Mouse (Mus musculus) cerebellum, adult (tissue): Measurements from ENCODE around the gene Baz2b.

Experiments used
- ATAC-seq: cut with Nextera tagmentation; 2 replicates; pipeline ENCODE4 v1.9.2; 2017; ENCODE audit warnings: mild to moderate bottlenecking, moderate library complexity, mixed read lengths; ENCODE audit not compliant: insufficient number of reproducible peaks, low FRiP score, low TSS enrichment

The Baz2b gene

DNA sequence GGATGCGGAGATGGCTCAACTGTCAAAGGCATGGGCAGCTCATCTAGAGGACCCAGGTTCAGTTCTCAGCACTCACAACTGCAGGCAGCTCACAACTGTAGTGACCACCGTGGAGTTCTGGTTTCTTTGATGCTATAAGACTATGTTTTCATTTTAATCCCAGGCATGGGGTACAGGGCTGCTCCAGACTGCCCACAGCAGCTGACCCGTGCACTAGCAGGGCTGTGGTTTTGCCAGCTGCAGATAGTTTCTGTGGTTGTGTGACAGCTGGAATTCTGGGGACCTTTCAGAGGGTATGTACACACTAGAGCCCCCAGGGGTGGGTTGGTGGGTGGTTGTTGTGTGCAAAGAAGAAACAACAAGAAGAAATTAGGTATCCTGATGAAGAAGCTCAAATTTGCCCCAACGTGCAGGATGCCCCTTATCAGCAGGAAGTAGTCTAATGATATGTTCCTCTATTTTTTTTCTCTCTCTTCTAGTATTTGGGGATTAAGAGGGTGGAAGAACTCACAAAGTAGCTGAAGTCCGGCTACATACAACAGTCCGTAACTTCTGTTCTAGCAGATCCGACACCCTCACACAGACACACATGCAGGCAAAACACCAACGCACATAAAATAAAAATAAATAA, 6.6 kb downstream of the Baz2b start:
- ATAC-seq = no peak

DNA sequence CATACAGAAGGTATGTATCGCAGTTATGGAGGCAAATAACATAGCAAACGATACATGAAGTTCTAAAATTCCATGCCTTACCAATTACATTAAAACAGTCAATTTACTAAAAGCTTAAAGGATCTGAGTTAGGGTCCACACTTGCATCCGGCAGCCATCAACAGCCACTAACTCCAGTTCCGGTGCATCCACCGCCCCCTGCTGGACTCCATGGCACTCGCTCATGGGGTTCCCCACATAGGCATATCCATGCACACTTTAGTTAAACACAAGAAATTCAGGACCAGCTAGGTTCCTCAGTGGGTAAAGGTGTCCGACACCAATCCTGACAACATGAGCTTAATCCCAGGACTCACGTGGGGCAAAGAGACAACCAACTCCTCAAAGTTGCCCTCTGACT, 9.0 kb downstream of the Baz2b start:
- no peak for ATAC-seq

DNA sequence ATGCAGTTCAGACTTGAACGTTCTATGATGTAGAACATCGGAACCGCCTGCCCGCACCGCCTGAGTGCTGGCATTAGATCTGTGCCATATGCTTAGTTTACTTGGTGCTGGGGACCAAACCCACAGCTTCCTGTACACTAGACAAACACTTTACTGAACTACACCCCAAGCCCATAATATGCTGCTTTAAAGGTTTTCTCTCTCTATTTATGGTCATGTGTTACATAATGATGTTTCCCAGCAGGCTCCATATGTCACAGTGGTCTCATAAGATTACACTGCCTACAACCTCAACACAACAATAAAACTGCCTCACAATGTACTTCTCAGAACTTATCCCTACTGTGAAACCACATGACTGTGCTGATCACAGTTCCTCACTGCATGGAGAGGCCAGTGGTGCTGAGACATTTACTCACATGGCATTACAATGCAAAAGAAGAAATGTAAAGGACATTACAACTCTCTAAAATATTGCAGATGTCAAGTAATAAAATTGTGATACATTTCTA, 9.5 kb downstream of the Baz2b start:
- no peak; the same call in 1 of the 2 replicates for ATAC-seq

DNA sequence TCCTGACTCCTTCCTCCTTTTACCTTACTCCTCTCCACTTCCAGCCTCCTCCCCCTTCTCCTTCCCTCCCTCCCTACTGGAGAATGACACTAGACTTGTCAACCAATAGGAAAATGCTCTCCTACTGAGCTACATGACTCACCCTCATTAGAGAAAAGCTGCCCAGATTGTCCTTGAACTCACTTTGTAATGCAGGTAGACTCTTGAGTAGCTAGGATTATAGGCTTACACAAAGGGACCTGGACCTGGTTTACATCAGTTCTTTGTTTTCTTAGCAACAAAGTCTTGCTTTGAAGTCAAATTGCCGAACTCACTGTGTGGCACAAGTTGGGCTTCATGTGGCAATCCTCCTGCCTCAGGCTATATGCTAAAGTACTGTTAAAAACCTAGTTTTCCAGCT, 12.8 kb downstream of the Baz2b start:
- no peak for ATAC-seq

DNA sequence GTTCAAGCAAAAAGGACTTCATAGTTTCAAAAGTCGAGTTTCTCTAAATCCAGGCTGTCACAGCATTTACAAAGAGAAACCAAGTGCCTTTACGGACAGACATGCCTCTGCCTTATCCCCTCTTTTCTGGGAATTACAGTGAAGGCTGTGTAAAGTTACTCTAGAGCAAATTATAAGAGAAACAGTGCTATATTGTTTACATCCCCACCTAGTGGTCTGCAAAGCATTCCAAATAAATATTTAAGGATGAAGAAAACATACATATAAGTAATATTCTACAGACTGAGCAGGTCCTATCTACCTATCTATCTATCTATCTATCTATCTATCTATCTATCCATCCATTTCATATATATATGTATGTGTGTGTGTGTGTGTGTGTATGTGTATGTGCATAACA, 27.9 kb downstream of the Baz2b start:
- ATAC-seq = no peak

DNA sequence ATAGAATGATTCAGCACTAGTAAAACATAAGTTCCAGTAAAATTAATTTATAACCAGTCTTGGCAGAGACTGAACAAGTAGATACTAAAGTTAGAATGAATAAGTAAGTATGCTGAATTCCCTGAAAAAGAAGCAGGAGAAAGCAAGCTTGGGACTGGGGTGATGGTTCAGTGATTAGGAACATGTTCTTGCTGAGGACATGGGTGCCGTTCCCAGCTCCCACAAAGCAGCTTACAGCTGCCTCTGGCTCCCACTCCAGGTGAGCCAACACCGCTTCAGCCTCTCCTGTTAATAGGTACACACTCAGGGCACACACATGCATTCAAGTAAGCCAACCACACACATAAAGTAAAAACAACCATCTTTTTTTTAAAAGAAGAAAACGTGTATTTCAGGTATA, 32.1 kb downstream of the Baz2b start:
- ATAC-seq = no peak

DNA sequence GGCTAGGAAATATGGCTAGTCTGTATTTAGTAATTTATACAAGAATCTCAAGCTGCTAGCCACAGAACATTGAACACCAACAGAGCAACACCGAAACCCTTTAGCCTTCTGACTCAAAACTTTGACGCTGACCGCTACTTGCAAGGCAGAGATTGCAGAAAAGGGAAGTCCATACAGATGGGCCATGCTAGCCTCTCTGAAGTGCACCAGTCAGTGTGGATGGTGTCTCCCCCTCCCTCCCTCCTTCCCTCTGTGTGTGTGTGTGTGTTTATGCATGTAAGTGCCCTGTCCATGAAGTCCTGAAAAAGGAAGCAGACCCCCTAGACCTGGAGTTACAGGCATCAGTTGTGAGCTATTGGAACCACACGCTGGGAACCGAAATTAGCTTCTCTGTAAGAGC, 33.6 kb downstream of the Baz2b start:
- no peak for ATAC-seq

DNA sequence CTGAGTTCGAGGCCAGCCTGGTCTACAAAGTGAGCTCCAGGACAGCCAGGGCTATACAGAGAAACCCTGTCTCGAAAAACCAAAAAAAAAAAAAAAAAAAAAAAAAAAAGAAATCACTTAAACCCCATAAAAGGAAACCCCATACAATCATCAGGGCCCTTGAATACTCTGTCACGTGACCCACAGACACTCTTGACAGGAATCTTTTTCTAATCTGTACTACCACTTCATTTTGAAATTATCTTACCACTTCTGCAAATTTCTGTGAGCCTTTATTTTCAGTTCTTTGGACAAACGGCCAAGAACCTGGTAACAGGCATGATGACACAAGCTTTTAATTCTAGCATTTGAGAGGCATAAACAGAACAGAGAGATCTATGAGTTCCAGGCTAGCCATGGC, 34.6 kb downstream of the Baz2b start:
- ATAC-seq = no peak

DNA sequence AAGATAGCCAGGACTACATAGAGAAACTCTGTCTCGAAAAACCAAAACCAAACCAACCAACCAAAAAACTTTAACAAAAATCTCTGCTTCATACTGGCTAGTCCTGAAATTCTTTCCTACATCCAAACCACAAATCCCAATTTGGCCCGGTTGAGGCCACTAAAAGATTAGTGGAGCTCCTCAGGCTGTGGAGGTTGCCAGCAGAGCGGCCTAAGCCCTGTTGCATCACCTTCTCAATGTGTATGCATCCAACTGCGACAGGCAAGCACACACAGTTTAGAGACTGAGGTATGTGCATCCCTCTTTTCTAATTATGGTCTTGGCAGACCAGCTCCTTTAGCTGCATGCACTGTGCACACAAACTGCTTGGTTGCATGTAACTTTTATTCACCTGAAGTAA, 36.0 kb downstream of the Baz2b start:
- ATAC-seq = no peak

DNA sequence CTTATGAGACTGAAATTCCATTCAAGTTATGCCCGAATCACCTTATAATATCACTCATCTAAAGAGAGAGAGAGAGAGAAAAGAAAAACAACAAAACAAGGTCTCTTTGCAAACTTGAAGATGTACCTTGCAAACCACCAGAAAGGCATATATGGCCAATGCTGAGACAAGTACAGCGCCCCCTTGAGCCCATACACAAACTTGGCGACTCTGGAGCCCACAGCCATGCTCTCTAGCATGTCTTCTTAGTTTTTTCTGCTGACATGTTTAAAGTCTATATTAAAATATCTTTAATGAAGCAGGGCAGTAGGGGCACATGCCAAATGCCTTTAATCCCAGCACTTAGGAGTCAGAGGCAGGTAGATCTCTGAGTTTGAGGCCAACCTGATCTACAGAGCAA, 36.4 kb downstream of the Baz2b start:
- ATAC-seq = no peak

DNA sequence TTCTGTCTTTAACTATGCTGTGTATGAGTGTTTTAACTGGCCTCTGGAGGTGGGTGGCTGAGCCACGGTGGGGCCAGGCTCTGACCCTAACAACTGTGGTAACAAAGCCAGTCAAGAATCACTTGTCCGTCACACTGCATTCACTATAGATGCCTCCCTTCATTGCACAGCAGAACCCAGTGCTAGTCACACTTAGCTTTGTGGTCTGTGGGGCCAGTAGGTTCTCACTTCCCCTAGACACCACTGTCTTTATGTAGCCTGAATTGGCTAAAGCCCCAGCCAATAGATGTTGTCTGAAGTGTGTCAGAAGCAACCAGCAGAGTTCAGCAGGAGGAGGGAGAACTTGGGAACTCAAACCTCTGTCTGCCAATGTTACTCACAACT, 37.1 kb downstream of the Baz2b start:
- no peak for ATAC-seq

DNA sequence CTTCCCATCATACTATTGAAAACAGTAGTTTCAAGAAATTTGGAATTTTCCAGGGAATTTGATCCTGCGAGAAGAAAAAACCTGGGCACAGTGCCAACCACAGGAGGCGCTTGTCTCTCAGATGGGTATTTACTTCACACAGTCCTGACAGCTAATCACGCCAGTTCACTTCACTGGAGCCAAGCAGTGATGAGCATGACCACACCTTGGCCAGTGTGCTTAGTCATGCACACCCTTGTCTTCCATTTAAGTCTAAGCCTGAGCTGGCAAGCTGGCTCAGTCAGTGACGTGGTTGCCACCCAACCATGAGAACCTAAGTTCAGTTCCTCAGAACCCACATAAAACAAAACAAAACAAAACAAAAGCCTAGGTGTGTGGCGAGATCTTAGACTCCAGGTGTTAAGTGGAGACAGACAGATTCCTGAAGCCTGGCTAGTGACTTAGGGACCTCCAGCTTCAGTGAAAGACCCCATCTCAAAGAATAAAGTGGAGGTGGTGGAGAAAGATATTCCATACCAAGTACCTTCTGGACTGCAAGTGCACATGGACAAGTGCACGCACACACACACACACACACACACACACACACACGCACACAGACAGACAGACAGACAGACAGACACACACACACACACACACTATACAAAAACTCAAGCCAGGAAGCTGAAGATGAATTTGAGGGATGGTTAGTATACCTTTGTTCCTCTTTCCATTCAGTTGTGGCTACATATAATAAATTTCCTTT, 37.7 kb downstream of the Baz2b start:
- peak; percentile 49; the same call in 1 of the 2 replicates for ATAC-seq

DNA sequence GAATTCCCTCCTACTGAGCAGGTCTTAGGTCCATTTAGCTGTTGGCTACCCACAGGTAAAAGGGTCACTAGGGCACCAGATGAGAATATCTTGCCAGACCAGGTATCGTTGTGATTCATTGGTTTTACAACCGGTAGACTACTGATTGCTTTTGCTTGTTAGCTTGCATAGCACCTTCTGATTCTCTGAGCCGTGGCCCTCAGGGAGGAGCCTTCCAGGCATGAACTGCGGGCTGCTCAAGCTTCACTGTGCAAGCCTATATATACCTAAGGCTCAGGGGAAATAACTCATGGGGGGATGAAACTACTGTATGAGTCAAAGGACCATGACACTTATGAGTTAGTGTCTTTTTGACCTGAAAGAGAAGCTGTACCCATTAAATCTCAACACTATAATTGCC, 42.8 kb downstream of the Baz2b start:
- no peak for ATAC-seq

DNA sequence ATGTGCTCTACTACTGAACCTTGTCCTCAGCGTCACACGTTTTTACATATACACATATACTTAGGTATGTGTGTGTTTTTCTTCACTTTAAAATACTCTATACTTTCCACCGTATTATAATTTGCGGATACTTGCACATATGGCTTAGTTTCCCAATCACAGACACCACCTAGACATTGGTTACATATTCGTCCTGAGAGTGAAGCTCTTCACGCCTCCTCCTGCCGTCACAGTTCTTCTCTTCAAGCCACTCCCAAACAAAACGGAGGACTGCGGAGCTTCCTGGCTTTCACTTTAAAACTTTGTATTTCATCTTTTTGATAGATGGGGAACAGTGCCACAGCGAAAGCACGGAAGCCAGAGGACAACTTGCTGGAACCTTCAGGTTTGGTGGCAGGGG, 44.0 kb downstream of the Baz2b start:
- no peak for ATAC-seq

DNA sequence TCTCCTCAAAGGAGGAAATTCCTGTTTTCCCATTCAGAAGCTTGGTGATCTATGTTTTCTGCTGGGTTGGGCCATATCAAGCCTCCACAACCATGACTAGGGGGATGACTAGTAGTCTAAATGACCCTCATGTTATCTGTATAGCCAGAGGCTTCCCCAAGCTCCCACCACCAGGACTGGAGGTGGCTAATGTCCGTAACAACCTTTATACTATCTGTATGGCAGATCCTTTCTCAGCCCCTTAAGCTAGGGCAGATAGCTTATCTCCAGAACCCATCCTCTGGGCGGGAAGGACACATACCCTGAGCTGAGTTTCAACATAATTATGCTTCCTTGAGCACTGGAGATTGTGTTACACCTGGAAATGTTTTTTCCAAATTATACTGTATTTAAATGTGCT, 45.9 kb downstream of the Baz2b start:
- ATAC-seq = no peak

DNA sequence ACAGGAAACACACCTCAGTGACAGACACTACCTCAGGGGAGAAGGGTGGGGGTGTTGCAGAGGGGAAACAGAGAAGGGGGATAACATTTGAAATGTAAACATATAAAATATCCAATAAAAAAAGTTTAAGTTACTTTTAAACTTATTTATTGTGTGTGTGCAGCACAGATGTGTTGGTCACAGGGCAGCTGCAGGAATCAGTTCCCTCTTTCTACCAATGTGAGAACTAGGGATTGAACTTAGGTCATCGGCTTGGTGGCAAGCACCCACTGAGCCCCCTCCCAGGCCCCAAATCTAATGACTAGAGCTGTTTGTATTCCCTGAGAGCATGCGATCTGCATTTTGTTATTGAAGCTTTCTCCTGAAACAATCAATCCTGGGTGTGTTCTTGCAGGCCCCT, 57.2 kb downstream of the Baz2b start:
- ATAC-seq = no peak

DNA sequence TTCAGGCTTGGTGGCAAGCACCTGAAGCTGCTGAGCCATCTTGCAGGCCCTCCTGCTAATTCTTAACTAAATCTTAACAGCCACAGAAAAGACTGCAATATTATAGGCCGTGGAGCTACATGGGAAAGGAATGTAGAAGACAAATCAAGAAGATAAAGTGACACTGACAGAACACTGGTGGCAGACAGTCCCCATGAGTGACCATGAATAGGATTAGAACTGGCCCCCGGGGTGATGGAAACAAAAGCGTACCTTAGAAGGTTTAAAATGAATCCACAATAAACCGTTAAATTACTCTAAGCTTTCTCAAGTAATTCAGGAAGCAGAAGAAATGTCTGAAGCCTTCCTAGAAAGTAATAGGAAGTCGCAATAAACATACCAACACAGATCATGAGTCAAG, 61.0 kb downstream of the Baz2b start:
- no peak for ATAC-seq

DNA sequence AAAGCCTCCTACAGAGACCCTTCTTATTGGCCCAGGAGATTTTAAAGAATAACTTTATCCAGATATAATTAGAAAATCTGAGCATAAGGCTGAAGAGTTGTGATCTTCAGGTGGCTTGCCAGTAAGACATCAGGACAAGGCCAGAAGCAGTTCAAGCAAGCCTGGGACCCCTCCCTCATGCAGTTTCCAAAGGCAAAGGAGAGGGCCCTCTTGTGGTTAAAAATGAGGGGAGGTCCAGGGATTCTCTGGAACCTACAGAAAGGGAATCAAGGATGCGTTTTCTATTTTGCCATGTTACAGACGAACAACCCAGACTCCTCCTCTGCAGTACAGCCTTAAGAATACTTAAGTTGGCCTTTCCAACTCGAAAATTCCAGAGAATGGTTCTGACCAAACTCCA, 62.2 kb downstream of the Baz2b start:
- ATAC-seq = no peak

DNA sequence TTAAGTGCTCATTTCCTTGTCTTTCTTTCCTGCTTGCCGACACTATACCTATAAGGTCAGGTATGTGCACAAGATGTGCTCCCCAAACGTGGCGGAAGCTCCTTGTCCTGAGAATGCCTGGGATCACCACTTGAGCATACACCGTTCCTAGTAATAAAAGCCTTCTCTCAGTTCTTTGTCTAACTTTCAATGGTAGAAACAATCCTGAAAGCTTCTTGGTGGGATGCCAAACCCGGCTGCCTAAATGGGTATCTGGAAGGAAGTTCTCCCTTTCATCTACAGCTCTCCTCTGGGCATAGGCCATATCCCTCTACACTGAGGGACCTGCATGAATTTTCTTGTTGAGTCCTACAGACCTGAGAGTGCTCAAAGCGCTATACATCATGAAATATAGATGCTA, 63.9 kb downstream of the Baz2b start:
- no peak for ATAC-seq

DNA sequence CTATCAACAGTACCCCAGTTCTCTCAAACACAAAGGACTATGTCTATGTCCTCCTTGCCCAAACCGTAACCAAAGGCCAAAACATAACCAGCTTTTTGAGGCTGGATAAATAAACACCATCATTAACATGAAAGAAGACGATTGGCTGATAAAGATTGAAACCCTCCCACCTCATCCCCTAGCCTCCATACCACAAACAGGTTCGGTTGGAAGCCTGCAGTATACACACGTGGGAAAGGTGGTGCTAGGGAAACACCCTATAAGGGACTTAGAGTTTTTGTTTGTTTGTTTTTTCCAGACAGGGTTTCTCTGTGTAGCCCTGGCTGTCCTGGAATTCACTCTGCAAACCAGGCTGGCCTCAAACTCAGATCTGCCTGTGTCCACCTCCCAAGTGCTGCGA, 66.3 kb downstream of the Baz2b start:
- no peak for ATAC-seq

DNA sequence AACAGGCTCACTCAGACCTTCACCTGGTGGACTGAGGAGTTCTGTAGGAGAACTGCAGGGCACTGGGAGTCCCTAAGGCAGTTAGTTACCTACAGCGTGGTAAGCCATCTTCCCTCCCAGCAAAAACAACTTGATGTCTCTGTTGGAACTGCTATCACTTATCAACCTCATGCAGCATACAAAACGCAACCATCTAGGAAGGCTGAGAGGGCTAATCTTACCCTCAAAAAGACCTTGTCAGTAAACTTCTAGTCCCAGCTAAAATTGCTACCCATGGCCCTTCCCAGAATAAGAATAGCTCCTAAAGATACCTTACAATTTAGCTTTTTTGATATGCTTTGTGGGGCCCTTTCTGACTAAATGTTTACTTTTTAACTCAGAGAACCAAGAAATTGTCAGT, 67.4 kb downstream of the Baz2b start:
- ATAC-seq = no peak

DNA sequence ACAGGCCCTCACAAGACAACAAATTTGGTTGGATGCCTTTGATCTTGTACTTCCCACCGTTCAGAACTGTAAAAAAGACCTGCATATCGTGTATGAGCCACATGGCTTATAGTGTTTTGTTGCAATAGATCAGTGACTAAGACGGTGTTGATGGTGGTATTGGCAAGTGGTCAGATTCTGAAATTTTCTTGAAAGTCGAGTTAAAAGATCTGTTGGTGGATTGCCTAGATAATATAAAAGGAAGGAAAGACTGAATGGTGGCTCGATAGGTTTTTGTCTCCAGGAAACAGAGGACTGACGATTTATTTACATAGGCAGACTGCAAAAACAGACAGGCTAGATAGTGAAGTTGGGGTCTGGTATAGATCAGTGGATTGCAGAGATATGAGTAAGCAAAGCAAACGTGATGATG, 70.9 kb downstream of the Baz2b start:
- ATAC-seq = no peak
